Mouse (Mus musculus) bone marrow, adult 2 months (tissue): ENCODE measurements around the gene A630095N17Rik.

Experiments used
- CTCF ChIP-seq: fragments of 200-500 bp; IDR thresholded peaks from 2 replicates; pipeline ENCODE4 v1.5.1; 2011; ENCODE audit warnings: low read length, control low read depth; ENCODE audit not compliant: control insufficient read depth, insufficient read depth
- POLR2A ChIP-seq: fragments of 200-500 bp; IDR thresholded peaks from 2 replicates; pipeline ENCODE4 v1.6.1; 2011; ENCODE audit warnings: low read depth, mild to moderate bottlenecking, control low read depth, low read length, borderline replicate concordance; ENCODE audit not compliant: control insufficient read depth

- TF ChIP-seq CTCF (no peak), POLR2A (no peak)
Measured at GRCm38 (mm10) chr1:75217893-75218226, 14.0 kb downstream of the A630095N17Rik start.
